Mouse (Mus musculus): ENCODE results near the gene Ifitm3.
"Not testable (repeated sequence)": the region's sequence is repeated elsewhere in the genome, so short reads cannot be mapped to it uniquely, and the experiment has no call there.

Gene Ifitm3

DNA sequence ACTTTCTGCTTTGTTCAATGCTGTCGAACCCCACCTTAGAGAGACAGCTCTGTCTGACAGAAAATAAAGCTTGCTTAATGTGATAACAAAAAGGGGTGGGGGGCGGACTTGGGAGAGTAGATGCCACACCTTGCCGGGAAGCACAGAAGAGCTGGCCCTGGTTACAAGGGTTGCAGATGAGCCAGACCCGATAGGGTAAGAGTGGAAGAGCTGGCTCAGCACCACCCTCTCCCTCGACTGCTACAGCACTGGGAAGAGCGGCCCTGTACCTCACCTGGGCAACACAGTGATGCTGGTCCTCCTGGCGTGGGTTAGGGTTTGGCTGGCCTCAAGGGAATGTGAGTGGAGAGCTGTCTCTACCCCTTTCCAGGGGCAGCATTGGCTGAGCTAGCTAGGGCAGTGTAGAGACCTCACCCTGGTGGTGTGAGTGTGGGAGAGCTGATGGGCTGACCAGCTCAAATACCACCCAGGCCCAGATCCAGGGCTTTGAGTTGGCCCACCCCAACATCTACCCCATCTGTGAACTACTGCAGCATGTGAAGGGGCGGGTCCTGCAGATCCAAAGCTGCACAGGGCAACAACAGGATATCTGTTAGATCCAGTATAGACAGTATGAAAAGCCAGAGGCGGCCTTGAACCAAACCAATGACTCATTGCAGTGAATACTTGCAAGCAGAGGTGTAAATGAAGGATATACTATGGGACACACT lies 22.0 kb upstream of the Ifitm3 start:
- DNase-seq (ENCODE audit: low read depth) = no peak

DNA sequence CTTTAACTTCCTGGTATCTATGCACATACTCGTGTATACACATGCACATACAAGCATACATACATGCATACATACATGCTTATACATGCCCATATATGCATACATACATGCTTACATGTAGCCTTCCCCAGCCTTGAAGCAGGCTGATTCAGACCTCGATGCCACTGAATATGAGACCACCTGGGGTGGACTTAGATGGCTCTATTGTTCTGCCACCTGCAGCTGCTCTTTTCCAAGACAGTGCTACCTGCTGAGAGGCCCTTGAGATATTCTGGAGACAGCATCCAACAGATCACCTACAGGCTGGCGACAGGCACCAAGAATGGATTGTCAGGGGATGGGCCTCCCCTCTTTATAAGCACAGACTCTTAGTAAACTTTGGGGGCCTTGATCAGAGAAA lies 19.8 kb upstream of the Ifitm3 start:
- no peak for DNase-seq (ENCODE audit: low read depth)

DNA sequence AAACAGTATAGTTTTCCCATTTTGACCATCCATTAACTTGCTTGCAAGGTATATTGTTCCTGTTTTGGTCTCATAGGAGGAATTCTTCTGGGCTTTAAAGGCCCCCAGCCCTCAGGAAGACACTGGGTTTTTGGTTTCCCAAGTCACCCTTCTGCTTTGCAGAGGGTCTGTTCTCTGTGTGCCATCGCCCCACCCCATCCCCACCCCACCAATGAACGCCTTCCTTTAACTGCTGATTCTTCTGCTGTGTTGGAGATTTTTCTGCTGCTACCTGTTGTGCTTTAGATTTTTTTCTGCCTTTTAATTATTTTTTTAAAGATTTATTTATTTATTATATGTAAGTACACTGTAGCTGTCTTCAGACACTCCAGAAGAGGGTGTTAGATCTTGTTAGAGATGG lies 18.3 kb upstream of the Ifitm3 start, which contains the start of gene Gm17387:
TSS of gene Gm17387 (plus strand) at position 301 of the 400 bp plus-strand sequence.
- no peak for DNase-seq (ENCODE audit: low read depth)

DNA sequence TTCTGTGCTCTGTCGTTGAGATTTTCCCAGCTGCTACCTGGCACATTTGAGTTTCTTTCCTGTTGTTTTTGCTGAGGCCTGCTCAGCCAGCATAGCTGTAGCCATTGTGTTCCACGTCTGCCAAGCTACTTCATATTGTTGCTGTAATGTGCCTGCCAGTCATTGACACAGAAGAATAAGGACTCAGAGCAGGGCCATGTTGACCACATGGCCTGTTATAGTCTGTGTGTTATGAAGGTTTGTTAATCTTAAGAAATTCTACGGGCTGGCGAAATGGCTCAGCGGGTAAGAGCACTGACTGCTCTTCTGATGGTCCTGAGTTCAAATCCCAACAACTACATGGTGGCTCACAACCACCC lies 16.1 kb upstream of the Ifitm3 start:
- DNase-seq (ENCODE audit: low read depth) = no peak

DNA sequence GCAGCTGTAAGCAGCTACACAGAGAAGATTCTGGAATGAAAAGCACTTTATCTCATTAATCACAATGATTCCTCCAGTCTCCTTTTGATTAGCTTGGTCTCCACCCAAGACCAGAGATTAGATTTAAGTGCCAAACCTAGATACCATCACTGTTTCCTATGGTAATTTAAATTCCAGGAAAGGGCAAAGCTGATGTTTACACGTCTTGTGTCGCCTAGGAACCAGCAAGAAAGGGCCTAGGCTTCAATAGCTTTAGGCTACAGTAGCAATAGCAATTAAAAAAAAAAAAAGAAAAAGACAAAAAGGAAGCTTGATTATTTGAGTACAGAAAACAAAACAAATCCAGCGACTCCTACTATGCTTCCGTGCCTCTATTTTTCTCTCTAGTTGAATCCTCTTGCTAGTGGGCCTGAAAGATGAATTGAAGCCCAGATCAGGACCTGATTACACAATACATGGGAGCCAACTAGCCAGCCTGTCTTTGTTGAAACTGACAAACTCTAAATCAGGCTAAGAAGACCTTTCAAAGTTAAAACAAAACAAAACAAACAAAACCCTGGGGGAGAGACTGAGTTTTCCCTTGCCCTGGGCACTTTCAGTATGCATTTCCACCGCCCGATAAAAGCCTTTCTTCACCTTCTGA lies 15.6 kb upstream of the Ifitm3 start:
- no peak for DNase-seq (ENCODE audit: low read depth)

DNA sequence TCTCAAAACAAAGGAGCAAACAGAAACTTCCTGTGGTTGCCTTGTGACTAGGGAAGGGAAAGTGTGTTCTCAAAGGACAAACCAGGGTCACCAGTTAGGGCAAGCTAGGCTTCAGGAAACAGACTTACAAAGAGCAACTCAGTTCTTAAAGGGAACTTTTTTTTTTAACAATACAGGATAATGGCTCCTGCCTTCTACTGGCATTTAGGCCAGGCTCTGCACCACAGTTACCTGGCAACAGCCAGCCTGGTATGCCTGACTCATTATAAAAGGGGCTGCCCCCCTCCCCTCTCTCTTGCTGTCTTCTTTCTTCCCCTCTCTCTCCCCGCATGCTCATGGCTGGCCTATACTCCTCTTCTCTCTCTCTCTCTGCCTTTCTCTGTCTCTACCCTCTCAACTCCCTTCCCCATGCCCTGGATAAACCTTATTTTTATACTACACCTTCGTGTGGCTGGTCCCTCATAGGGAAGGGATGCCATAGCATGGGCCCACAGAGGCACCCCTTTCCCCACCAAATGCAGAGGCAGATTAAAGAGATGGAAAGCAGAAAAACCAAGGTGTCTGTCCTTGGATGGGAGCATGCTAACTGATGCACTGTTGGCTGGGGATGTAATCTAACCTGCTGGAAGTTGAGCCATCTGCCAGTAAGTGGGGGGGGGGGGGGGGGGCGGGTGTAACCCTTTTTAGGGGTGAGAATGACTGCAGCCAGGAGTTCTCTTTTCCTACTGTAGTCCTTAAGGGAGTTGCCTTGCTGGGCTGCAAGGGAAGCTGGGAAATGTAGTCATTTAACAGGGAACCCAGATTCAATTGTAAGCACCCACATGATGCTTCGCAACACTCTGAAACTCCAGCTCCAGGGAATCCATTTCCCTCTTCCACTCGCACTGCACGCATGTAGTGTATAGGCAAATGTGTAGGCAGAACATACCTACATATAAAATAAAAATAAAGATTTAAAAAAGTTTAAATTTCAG lies 14.6 kb upstream of the Ifitm3 start:
- DNase-seq (ENCODE audit: low read depth) = peak; percentile 57

DNA sequence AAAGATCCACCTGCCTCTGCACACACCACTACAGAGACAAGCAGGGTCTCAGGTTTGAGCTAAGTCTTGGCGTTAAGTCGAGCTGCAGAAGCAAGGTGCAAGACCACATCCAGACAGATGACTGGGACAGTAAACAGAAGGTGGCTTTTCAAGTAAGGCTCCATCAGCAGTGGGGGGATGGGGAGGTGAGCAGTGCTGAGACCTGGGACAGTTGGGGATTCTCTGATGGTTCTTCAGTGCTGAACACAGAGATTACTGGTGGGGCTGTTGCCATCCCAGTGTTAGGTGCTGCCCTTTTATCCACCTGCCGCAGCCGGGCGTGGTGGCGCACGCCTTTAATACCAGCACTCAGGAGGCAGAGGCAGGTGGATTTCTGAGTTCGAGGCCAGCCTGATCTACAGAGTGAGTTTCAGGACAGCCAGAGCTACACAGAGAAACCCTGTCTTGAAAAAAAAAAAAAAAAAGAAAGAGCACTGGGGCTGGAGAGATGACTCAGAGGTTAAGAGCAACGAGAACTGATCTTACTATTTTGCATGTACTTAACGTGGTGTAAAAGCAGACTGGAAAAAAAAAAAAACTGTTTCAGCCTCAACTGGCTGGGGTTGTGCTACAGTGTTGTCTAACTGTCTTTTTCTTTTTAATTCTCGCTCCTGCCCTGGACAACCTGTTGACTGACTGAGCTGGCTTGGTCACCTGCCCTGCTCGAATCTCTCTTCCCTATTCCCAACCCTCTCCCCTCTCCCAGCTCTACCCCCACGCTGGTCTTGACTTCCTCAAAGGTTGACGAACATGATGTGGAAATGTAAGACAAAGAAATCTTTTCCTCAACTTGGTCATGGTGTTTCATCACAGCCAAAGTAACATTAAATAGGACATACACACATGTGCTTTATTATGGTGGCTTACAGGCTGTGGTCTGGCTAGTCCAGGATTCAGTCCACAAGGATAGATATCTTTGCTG lies 11.2 kb upstream of the Ifitm3 start:
- DNase-seq (ENCODE audit: low read depth) = no peak

DNA sequence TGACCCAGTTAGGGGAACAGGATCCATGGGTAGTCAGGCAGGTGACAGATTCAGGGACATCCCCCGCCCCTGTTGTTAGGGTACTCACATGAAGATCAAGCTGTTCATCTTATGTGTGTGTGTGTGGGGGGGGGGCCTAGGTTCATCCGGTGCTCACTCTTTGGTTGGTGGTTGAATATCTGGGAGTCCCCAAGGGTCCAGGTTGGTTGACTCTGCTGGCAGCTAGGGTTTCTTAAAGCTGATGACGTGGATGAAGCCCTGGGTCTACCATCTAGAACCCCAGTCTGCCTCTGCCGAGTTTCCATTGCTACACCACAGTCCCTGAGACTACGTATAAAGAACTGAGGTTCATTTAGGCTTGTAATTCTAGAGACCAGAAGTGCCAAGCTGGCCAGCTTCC lies 8.5 kb upstream of the Ifitm3 start:
- DNase-seq (ENCODE audit: low read depth) = no peak

DNA sequence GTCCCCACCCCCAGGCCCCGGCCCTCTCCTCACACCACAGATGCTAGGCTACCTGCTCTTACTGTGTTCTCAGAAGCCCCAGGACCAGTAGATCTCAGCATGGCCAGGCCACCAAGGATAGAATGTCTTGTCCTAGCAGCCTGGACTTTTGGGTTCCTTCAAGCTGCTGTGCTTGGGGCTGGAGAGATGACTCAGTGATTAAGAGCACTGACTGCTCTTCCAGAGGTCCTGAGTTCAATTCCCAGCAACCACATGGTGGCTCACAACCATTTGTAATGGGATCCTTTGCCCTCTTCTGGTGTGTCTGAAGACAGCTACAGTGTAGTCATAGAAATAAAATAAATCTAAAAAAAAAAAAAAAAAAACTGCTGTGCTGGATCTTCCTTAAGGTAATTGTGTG lies 7.3 kb upstream of the Ifitm3 start, which contains the start of gene Ifitm6:
TSS of gene Ifitm6 (minus strand) at position 101 of the 400 bp plus-strand sequence.
- not testable (repeated sequence) for DNase-seq (ENCODE audit: low read depth)

DNA sequence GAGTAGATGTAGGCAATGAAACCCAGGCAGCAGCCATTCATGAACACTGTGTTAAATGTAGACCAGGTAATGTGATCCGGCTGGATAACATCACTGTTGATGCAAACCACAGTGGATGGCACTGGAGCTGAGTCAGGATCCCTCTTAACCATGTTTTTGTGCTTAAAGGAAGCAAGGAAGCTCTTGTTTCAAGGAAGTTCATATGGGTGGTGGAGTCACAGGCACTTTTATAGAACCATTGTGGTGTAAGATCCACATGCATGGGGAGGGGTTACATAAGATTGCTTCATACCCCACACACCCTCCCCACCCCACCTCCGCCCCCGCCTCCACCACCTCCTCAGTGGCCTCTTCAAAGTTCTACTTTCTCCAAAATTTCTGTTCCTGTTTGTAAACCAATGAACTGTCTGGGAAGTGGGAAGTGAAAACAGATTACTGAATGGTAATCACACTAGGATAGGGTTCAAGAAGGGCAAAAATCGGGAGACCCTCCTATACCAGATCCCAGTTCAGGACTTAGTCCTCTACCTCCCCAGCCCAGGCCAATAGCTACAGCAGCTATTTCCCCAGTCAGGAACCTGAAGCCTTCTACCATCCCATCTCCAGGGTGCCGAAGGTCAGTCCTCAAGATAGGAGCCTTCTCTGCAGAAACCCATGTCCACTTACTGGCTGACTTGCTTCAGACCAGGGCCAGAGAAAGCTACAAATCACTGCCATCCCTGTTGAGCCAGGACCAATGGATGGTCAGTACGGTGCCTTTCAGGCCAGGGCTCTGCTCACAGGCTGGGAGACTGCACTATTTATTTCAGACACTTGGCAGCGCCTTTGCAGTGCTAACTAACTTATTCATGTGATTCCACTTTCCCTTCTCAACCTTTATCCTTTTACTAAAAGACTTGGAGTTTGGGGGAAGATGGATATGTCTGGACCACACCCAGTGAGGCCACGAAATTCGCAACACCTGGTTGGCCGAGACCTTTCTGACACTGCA lies 6.4 kb upstream of the Ifitm3 start:
- DNase-seq (ENCODE audit: low read depth) = peak; percentile 67

DNA sequence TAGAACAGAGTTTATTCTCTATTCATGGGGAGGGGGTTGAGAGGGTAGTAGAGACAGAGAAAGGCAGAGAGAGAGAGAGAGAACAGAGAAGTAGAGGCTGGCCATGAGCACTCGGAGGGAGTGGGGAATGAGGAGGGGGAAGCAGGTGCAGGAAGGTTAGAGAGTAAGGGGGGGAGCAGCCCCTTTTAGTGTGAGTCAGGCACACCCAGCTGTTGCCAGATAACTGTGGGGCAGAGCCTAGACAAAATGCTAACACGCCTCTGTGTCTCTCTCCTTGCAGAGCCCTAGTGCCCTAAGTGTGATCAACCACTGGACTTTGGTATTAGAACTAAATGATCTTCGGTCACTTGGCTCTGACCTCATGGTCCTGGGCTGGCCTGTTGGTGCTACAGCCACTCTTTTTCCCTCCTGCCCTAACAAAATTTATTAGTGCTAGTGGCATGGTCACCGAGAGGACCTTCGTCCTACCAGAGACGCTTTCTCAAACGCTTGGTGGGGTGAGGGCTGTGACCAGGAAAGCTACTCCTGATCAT lies 734 bp upstream of the Ifitm3 start:
- DNase-seq (ENCODE audit: low read depth) = no peak

DNA sequence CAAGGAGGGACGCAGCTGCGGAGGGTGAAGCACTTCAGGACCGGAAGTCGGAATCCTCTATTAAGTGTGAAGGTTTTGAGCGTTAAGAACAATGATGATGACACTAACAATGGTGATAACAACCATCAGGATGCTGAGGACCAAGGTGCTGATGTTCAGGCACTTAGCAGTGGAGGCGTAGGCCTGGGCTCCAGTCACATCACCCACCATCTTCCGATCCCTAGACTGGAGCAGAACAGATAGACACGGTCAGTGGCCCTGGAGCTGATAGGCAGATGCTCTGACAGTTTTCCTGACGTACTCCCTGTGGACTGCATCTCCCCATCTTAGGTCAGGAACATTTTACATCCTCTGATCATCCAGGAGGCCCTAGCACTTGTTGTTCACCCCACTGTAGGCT lies 905 bp downstream of the Ifitm3 start:
- no peak for DNase-seq (ENCODE audit: low read depth)

DNA sequence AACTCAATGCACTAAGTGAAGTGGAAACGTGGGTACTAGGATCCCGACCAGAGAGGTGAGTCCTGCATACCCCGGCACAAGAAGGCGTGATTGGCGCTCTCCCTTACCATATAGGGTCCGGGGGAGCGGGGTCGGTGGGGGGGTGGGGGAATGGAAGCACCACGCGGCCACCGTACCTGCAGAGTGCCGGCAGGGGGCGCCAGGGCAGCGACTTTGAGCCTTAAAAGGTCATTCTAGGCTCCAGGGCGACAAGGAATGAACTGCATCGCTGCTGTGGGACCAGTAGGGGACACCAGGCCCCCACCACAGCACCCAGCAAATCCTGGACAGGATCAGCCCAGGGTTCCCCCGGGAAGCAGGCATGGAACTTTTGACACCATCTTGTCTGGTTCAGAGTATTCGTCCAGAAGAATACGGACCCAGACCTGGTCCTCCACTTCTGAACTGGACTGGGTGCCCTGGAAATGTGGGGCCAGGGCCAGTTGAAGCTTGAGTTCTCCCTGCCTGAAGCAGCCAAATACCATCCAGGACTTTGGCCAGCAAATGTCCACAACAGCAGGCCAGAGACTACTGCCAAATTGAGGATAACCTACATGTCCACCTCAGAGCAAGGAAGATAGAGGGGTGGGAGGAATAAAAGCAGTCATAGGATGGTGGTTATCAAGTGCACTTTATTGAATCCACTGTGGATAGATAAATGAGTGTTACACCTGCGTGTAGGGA lies 1.5 kb downstream of the Ifitm3 start:
- DNase-seq (ENCODE audit: low read depth) = peak; percentile 89

DNA sequence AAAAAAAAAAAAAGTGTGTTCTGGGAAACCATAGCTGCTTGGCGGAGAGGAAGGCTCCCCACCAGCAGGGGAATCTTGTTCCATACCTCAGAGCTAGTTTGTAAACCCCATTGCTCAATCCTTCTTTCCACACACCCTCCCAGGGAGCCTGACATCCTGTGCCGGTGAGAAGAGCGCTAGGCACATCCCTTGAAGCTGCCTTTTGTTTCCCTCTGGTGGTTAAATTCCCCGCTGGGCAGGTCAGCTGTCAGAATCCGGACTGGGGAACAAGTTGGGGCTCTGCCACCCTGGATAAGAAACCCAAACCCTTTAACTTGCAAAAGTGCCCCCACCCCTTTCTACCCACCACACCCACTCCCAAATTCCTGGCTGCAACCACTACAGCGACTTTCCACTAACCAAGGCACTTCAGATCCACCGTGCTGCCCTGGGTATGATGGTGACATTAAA lies 2.2 kb downstream of the Ifitm3 start:
- DNase-seq (ENCODE audit: low read depth) = peak; percentile 88

DNA sequence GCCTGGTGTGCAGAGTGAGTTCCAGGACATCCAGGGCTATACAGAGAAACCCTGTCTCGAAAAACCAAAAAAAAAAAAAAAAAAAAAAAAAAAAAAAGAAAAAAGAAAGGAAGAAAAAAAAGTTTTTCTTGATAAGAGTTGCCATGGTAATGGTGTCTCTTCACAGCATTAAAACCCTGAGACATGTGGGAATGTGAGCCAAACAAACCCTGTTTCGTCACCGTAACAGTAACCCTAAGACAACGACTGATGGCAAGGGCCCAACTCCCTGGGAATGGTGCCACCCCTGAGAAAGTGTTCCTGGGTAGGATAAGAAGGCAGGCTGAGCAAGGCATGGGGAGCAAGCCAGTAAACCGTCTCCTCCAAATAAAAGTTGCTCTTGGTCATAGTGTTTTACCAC lies 3.7 kb downstream of the Ifitm3 start:
- peak; percentile 73 for DNase-seq (ENCODE audit: low read depth)

DNA sequence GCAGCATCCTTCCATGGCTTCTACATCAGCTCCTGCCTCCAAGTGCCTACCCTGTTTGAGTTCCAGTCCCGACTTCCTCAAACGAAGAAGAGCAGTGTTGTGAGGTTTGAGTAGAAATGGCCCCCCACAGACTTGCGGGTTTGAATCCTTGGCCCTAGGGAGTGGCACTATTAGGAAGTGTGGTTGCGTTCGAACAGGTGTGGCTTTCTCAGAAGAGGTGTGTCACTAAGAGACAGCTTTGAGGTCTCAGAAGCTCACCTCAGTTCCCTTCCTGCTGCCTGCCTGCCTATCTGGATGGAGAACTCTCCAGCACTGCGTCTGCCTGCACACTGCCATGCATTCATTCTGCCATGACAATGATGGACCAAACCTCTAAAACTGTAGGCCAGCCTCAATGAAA lies 4.1 kb downstream of the Ifitm3 start:
- DNase-seq (ENCODE audit: low read depth) = no peak

DNA sequence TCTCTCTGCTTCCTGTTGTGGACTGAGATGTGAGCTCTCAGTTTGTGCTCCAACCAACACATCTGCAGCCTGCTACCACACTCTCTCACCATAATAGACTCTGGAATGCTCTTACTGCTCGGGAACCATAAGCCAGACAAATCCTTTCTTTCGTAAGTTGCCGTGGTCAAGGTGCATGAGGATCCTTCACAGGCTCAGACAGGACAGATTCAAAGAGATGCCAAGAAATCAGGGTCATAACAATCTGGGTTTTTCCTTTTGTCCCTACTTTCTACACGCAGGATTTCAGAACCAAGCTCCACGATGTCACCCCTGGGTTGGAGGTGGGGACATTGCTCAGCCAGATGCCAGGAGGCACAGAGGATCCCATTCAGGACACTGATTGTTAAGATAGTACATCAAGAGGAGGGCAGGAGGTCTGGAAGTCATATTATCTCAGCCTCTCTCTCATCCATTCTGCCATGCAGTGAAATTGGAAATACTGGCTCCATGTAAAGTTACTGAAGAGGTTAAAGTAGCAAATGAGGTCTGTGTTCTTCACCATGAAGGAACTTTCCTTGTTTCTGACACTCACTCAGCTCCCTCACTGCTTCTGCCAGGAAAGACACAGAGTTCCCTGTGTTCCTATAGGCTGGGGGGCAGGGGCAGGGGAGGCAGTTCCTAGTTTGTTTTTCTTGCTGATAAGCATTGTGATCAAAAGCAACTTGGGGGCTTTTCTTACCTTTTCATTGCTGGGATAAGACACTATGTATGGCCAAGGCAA lies 7.1 kb downstream of the Ifitm3 start:
- DNase-seq (ENCODE audit: low read depth) = no peak
